Mouse (Mus musculus) testis, adult 2 months (tissue): ENCODE results near the gene Slc25a42. TPM values are rescaled to one million over a fixed set of nuclear protein-coding genes. Genes with fewer than 3 reads are reported as not detected.
"Not testable (repeated sequence)": the region's sequence is repeated elsewhere in the genome, so short reads cannot be mapped to it uniquely, and the experiment has no call there.

ENCODE experiments used
- H3K27ac ChIP-seq: fragments of 200-500 bp; 2 replicates; pipeline ENCODE4 v1.5.1; 2012; ENCODE audit warnings: low read depth, low read length; ENCODE audit not compliant: control insufficient read depth, insufficient read depth
- H3K27me3 ChIP-seq: fragments of 200-500 bp; 2 replicates; pipeline ENCODE4 v1.6.1; 2012; ENCODE audit warnings: mild to moderate bottlenecking, low read length, moderate library complexity; ENCODE audit not compliant: control insufficient read depth, insufficient read depth
- H3K36me3 ChIP-seq: fragments of 200-500 bp; 2 replicates; pipeline ENCODE4 v1.6.1; 2012; ENCODE audit warnings: mild to moderate bottlenecking, low read length; ENCODE audit not compliant: control insufficient read depth, insufficient read depth
- H3K4me1 ChIP-seq: fragments of 200-500 bp; 2 replicates; pipeline ENCODE4 v1.6.1; 2012; ENCODE audit warnings: low read length; ENCODE audit not compliant: control insufficient read depth, insufficient read depth
- H3K4me3 ChIP-seq: fragments of 200-500 bp; 2 replicates; pipeline ENCODE4 v1.5.1; 2012; ENCODE audit warnings: low read depth, mild to moderate bottlenecking, low read length, moderate library complexity, mixed read lengths; ENCODE audit not compliant: control insufficient read depth
- CTCF ChIP-seq: fragments of 200-500 bp; IDR thresholded peaks from 2 replicates; pipeline ENCODE4 v1.5.1; 2012; ENCODE audit warnings: low read depth, mild to moderate bottlenecking, inconsistent platforms, low read length, moderate library complexity; ENCODE audit not compliant: control insufficient read depth, insufficient read depth, insufficient replicate concordance
- POLR2A ChIP-seq: fragments of 200-500 bp; IDR thresholded peaks from 2 replicates; pipeline ENCODE4 v1.6.1; 2012; ENCODE audit warnings: low read depth, mild to moderate bottlenecking, inconsistent platforms, low read length, moderate library complexity; ENCODE audit not compliant: control insufficient read depth
- polyA plus RNA-seq: library from polyadenylated mRNA; depleted of rRNA; stranded (reverse); fragments of >200 nt; gene quantifications from 2 replicates; pipeline ENCODE4 v1.2.3, GENCODE M21; 2012

The Slc25a42 gene
- polyA plus RNA-seq, 1 experiment, result 11.8 TPM

GRCm38 (mm10) chr8:70222041-70222440 lies 9.9 kb upstream of the Slc25a42 start:
- H3K27me3 ChIP-seq, result no peaks in the 10 kb centered on the region
- no peak overlapping the region for H3K27ac ChIP-seq
- no peak overlapping the region for H3K4me3 ChIP-seq
- H3K4me1 ChIP-seq, result peaks cover 3% of the 10 kb centered on the region; the same call in 1 of the 2 replicates
- TF ChIP-seq CTCF (no peak), POLR2A (no peak)
- H3K36me3 ChIP-seq, result no peaks in the 10 kb centered on the region

GRCm38 (mm10) chr8:70220911-70221310 lies 8.8 kb upstream of the Slc25a42 start:
- Histone ChIP-seq H3K36me3 (no peaks in the 10 kb centered on the region), H3K27me3 (no peaks in the 10 kb centered on the region), H3K27ac (no peak overlapping the region), H3K4me1 (peaks cover 3% of the 10 kb centered on the region; the same call in 1 of the 2 replicates), H3K4me3 (no peak overlapping the region)
- no peak for TF ChIP-seq CTCF
- no peak for TF ChIP-seq POLR2A

- Histone ChIP-seq H3K27me3 (no peaks in the 10 kb centered on the region), H3K4me3 (no peak overlapping the region), H3K36me3 (no peaks in the 10 kb centered on the region), H3K27ac (no peak overlapping the region), H3K4me1 (peaks cover 3% of the 10 kb centered on the region; the same call in 1 of the 2 replicates)
- TF ChIP-seq POLR2A (no peak), CTCF (no peak)
Observed at GRCm38 (mm10) chr8:70220236-70220840, 8.2 kb upstream of the Slc25a42 start.

GRCm38 (mm10) chr8:70219107-70219684 lies 7.1 kb upstream of the Slc25a42 start:
- Histone ChIP-seq H3K36me3 (no peaks in the 10 kb centered on the region), H3K4me3 (no peak overlapping the region), H3K4me1 (peaks cover 3% of the 10 kb centered on the region; the same call in 1 of the 2 replicates), H3K27me3 (no peaks in the 10 kb centered on the region), H3K27ac (no peak overlapping the region)
- TF ChIP-seq POLR2A (no peak), CTCF (no peak)

GRCm38 (mm10) chr8:70217441-70217840 lies 5.3 kb upstream of the Slc25a42 start:
- Histone ChIP-seq H3K4me1 (peaks cover 7% of the 10 kb centered on the region), H3K27ac (no peak overlapping the region), H3K36me3 (no peaks in the 10 kb centered on the region), H3K4me3 (no peak overlapping the region), H3K27me3 (no peaks in the 10 kb centered on the region)
- no peak for TF ChIP-seq CTCF

GRCm38 (mm10) chr8:70216566-70216965 lies 4.5 kb upstream of the Slc25a42 start:
- H3K4me3 ChIP-seq, result no peak overlapping the region
- no peak overlapping the region for H3K27ac ChIP-seq
- H3K4me1 ChIP-seq, result peaks cover 10% of the 10 kb centered on the region

GRCm38 (mm10) chr8:70216161-70216560 lies 4.1 kb upstream of the Slc25a42 start:
- not testable (repeated sequence) for H3K36me3 ChIP-seq, H3K27ac ChIP-seq, H3K27me3 ChIP-seq, H3K4me3 ChIP-seq
- H3K4me1 ChIP-seq, result peaks cover 11% of the 10 kb centered on the region

More at GRCm38 (mm10) chr8:70216566-70216965, 4.5 kb upstream of the Slc25a42 start:
- no peaks in the 10 kb centered on the region for H3K27me3 ChIP-seq
- TF ChIP-seq CTCF, result no peak
- TF ChIP-seq POLR2A, result no peak
- H3K36me3 ChIP-seq, result no peaks in the 10 kb centered on the region
